Mouse (Mus musculus) layer of hippocampus, adult 8-10 months (tissue): Measurements from ENCODE around the gene Fcho1. TPM values are rescaled to one million over a fixed set of nuclear protein-coding genes. Genes with fewer than 3 reads are reported as not detected.
"Not testable (repeated sequence)": the region's sequence is repeated elsewhere in the genome, so short reads cannot be mapped to it uniquely, and the experiment has no call there.

ENCODE experiments used
- DNase-seq, 2 experiments: peaks; one replicate each; pipeline ENCODE4 v3.0.0; 2022; ENCODE audit warnings: low spot score in 2 of 2
- total RNA-seq, 4 experiments: library from RNA; stranded (reverse); gene quantifications; 2 replicates each; pipeline ENCODE4 v1.2.4; 2022

Fcho1 gene
- total RNA-seq, 4 experiments from 2014 or later = 92.1 to 120 (median 112) TPM

GRCm38 (mm10) chr8:71718252-71718651 lies 7.3 kb downstream of the Fcho1 start:
- DNase-seq = peak in 1 of 2 experiments; percentile 5

GRCm38 (mm10) chr8:71717096-71717495 lies 8.4 kb downstream of the Fcho1 start:
- no peak for DNase-seq

GRCm38 (mm10) chr8:71716561-71717053 lies 8.9 kb downstream of the Fcho1 start:
- no peak for DNase-seq

- no peak for DNase-seq
Observed at GRCm38 (mm10) chr8:71715531-71715930, 10.0 kb downstream of the Fcho1 start.

DNA sequence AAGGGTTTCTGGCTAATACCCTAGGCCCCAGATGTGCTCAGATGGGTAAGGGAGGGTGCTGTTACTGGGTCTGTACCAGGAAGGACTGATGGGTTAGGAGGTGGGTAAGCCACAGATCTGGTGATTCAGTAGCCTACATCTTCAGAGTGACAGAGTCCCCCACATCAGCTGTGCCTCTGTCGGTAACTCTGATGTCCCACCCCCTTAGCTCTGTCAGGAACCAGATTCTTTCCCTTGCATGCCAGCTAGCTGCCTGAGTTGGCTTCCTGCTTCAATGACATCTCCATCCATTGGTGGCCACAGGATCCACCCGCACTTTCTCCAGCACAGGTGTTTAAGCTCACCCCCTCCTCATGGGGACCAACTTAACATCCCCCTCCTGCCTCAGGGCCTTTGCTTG lies 13.9 kb downstream of the Fcho1 start:
- DNase-seq = no peak

DNA sequence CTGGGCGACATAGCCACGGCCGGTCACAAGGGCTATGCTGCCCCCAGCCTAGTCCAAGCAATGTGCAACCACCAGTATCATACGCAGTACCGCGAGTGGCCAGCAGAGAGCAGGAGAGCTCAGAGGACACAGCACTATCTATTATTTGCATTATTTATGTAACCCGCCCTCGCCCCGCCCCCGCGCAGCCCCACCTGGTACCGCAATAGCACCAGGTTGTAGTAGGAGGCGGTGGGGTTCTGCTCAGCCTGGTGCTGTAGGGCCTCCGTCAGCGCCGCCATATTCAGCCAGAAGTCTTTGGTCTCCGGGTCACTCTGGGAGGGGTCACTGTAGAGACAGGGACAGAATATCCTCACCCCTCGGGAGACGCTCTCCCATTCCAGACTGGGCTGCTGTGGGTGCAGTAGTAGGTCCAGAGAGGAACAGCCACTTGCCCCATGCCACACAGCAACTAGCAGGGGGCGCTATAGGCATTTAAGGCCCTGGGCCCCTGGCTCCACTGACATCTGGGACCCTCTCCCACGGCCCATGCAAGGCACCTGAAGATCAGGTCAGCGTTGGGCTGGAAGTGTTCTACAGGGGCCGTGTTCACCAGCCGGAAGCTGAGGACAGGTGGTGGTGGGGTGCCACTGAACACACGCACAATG lies 15.6 kb downstream of the Fcho1 start:
- peak; percentile 83 to 90 for DNase-seq

DNA sequence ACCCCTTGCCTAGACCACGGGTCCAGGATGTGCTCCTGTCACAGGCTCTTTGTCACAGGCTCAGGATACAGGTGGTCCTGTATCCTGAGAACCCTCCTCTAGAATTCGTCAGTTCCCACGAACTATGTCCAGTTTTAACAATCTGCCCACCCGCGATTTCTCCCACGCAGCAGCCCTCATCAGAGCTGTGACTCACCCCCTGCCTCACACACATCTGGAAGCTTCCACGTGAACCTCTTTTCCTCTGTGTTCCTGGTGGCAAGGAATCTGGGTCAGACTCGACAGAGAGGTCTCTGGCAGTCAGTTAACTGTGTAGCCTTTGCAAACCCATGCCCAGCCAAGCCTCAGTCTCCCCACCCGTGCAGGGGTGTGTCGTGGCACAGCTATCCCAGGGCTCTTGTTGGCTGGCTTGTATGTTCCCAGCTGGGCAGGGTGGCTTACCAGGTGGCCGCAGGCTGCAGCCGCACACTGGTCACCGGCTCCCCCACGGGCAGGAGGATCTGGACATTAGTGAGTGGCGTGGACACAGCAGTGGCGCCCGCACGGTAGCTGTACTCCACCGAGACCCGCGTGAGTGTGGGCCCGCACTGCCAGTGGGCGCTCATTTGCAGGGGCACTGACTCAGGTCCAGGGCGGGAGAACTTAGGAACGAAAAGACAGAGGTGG lies 16.2 kb downstream of the Fcho1 start:
- no peak for DNase-seq

DNA sequence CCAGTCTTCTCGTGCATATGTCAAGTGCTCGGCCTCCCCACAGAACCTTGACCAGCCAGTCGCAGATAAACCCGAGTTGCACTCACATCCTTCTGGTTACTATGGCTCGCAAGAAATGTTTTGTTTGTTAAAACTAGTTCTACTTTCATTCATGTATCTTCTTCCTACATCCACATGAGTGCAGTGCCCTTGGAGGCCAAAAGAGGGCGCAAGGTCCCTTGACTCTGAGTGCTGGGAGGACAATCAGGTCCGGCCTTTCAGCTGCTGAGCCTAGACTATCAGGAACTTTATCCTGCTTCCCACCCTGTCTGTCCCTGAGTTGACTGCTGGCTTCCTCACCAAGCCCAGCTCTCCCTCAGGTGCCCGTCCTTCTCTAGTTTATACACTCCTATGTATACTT lies 17.6 kb downstream of the Fcho1 start:
- no peak for DNase-seq

- DNase-seq = not testable (repeated sequence)
Observed at GRCm38 (mm10) chr8:71703400-71703799, 22.1 kb downstream of the Fcho1 start.

DNA sequence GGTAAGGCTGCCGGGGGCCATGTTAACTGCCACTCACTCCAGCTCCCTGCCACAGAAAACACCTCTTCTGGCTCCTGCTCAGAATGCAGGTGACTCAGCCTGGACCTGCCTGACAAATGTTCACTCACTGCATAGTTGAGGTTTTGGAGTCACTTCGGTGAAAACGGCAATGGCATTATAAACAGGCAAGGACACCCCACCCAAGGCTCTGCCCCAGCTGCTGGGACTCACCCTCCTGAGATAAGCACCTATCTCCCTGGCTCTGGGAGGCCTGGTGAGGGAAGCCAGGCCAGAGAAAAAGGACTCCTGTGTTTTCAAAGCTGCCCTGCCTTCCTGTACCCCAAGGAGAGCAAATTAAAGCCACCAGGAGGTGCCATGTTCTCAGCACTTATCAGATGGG lies 22.6 kb downstream of the Fcho1 start:
- DNase-seq = no peak

DNA sequence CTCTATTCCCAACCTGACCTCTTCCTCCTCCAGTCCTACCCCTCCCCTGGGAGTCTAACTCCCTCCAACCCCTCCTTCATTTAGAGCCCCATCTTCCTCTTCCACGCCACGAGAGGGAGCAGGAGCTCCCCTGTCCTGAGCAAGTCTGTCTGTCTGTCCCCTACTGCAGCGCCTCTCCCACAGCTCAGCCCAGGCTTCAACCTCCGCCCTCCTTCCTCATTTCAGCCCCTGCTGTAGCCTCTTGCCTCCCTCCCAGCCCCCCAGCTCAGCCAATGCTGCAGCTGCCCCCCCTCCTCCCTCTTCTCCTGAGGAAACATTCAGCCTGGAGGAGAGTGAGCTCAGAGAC lies 23.5 kb downstream of the Fcho1 start:
- DNase-seq = no peak

- no peak for DNase-seq
Observed at GRCm38 (mm10) chr8:71701414-71702086, 24.0 kb downstream of the Fcho1 start, which contains the start of gene B3gnt3. TSS of gene B3gnt3 (minus strand) at chr8:71701789.

DNA sequence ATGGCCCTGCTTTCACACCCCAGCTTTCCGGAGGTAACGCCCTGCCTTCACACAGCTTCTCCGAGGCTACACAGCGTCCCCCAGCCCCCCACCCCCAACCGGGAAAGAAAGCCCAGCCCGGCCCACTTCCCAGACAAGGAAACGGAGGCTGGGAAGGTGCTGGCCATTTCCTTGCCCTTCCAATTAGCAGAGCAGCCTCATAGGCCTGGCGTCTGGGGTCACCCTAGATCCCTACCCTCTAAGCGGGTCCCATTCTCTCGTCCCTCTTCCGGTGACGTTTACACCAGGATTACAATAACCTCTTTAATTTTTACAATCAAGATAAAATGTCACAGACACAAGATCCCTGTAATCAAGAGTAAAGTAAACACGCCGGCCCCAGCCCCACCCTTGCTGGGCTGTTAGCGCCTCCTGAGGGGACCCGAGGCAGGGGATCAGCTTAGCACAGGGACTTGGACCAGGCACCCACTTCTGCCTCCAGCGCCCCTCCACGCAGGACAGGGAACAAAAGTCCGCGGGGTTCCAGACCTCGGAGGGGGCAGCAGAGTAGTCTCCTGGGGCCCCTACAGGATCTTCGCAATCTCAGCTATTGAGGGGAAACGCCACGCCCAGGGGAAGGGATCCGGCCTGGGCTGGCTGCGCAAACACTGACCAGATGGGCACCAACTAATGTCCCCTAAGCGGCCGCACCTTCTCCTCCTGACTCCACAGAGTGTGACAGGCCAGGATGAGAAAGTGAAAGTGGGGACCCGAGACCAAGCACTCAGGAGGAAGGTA lies 24.8 kb downstream of the Fcho1 start:
- no peak for DNase-seq

GRCm38 (mm10) chr8:71695456-71695855 lies 30.1 kb downstream of the Fcho1 start:
- not testable (repeated sequence) for DNase-seq

DNA sequence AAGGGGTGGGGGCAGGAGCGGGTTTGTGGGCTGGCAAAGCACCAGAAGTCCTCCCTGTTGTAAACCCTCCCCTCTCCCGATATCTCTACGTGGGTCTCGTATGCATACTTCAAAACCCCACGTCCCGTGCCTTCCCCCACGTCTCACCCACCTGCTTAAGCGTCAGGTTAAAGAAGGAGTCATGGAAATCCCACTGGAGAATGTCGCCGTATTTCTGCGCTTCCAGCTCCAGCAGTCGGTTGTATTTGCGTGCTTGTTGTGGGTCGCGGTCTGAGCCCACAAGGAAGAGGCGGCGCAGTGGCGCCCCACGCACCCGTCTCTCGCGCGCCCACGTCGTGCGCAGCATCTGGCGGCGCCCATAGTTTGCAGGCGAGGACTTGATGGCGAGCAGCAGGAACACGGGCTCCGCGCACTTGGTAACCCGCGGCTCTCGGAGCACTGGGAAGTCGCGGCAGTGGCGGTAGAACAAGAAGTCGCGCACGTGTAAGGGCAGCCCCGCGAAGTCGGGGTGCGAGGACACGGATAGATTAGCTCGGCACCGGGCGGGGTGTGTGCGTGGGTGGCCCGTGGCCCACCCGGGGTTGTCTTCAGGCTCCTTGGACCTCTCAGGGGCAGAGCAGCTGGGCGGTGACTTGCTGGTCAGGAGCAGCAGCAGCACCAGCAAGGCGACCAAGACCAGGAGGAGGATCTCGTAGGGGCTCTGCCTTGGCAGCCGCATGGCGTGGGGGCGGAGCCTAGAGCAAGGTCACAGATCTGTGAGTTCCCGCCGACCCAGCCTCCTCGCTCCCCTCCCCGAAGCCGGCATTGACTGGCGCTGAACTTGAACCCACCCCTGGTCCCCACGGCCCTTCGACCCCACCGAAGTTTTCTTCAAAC lies 32.1 kb downstream of the Fcho1 start:
- DNase-seq = no peak

DNA sequence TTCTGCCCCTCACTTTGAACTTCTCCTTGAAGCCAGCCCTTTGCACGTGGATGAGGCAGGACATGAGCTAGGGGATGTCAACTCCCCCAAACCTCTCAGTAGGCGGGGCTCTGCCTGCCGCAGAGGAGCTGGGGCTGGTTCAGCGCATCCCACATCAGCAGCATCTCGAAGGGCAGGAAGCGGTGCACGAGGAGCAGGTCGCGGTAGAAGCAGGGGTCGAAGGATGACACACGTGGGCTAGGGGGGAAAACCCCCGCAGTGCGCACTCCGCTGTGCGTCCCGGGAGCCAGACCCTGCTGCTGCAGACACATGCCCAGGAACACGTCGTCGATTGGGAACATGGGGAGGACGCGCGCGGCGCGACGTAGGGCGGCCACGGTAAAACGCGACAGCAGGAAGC lies 33.0 kb downstream of the Fcho1 start:
- DNase-seq = no peak

DNA sequence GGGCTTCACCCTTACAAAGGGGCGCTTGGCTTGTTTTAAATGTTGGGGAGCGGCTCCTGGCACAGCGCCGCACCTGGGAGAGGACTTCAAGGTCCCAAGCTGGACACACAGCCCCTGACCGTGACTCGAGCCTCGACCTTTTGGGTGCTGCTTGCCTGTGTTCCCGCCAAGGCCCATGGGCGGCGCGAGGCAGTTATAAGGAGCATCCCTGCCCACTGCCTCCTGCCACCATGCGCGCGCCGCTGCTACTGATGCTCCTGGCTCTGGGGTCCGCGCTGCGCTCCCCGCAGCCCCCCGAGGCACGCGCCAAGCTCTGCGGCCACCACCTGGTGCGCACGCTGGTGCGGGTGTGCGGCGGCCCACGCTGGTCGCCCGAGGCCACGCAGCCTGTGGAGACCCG lies 36.5 kb downstream of the Fcho1 start, which contains the start of gene Insl3:
Insl3 (plus strand) TSS at position 187 of the 400 bp plus-strand sequence.
- no peak for DNase-seq

DNA sequence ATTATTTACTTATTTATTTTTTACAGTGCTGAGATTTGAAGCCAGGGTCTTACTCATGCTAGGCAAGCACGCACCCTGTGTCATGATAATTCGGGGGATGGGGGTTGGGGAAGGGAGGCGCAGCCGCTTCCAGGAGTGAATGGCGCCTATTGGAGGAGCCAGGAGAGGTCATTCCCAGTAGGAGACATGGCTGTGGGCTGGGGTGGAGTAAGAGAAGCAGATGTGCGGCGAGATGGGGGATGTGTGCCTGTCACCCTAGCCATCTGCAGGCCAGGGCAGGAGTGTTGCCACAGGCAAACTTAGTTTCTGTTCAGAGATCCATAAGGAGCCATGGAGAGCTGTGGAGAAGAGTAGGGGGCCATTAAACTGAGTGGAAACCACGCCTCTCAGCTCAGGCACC lies 37.9 kb downstream of the Fcho1 start:
- DNase-seq = no peak

- DNase-seq = no peak
Observed at GRCm38 (mm10) chr8:71686143-71686734, 39.3 kb downstream of the Fcho1 start.

- no peak for DNase-seq
Observed at GRCm38 (mm10) chr8:71685573-71685972, 39.9 kb downstream of the Fcho1 start.
